Mouse (Mus musculus) gastrocnemius, postnatal 14 days (tissue): ENCODE data around the gene Defa33. TPM values are rescaled to one million over a fixed set of nuclear protein-coding genes. Genes with fewer than 3 reads are reported as not detected.
"Not testable (repeated sequence)": the region's sequence is repeated elsewhere in the genome, so short reads cannot be mapped to it uniquely, and the experiment has no call there.

Experiments
- DNase-seq: peaks from one replicate; pipeline ENCODE4 v3.0.0; 2021; ENCODE audit warnings: mixed read lengths
- intact Hi-C: fragments of 180-260 bp; cut with DNase I; formaldehyde crosslinking; loops from one replicate; pipeline ENCODE4 v1.15.1; 2025; ENCODE audit warnings: low total_unique reads
- long read RNA-seq, 2 experiments: library from polyadenylated mRNA; stranded (forward); transcript quantifications; one replicate each; pipeline ENCODE4 v2.0.0; 2021
- total RNA-seq, 2 experiments: library from RNA; stranded (reverse); gene quantifications; 2 replicates each; pipeline ENCODE4 v1.2.3; 2021

Gene Defa33
- total RNA-seq = not detected
- long read RNA-seq, experiment 1 = 0 reads
- long read RNA-seq, experiment 2 = 0 reads

- intact Hi-C loops, DNase-seq: not testable (repeated sequence)
Measured at GRCm38 (mm10) chr8:21391511-21391910, at the start of gene Defa33. TSS of gene Defa33 (plus strand) at chr8:21391811.

- DNase-seq, intact Hi-C loops: not testable (repeated sequence)
Measured at GRCm38 (mm10) chr8:21378215-21378614, 13.4 kb upstream of the Defa33 start, which contains the start of gene Defa2. TSS of gene Defa2 (plus strand) at chr8:21378515.

GRCm38 (mm10) chr8:21427111-21427510 is 35.5 kb downstream of the Defa33 start, which contains the start of gene Defa36:
TSS of gene Defa36 (plus strand) at chr8:21427411.
- DNase-seq, intact Hi-C loops: not testable (repeated sequence)

Other genes starting within 250 kb of the Defa33 start
- not detected for gene Defa22, start 229.5 kb upstream of the Defa33 start, total RNA-seq
- gene Defa31, start 200.2 kb upstream of the Defa33 start, total RNA-seq = not detected
- not detected for gene Gm15293, start 190.2 kb upstream of the Defa33 start, total RNA-seq
- not detected for gene Gm15292, start 142.1 kb upstream of the Defa33 start, total RNA-seq
- gene Defa27, start 76.3 kb upstream of the Defa33 start, total RNA-seq = not detected
- gene Defa29, start 64.8 kb upstream of the Defa33 start, total RNA-seq = not detected
- gene Defa2, start 13.3 kb upstream of the Defa33 start, total RNA-seq = not detected
- not detected for gene Defa36, start 35.6 kb downstream of the Defa33 start, total RNA-seq
- gene Gm7849, start 64.7 kb downstream of the Defa33 start, total RNA-seq = not detected
- not detected for gene Defa20, start 117.4 kb downstream of the Defa33 start, total RNA-seq
- not detected for gene Defa32, start 137.2 kb downstream of the Defa33 start, total RNA-seq
- not detected for gene Defa37, start 173.6 kb downstream of the Defa33 start, total RNA-seq
- gene Defa28, start 191.2 kb downstream of the Defa33 start, total RNA-seq = not detected
- gene Gm7861, start 202.7 kb downstream of the Defa33 start, total RNA-seq = not detected
- not detected for gene Defa26, start 226.4 kb downstream of the Defa33 start, total RNA-seq